Mouse (Mus musculus) liver, postnatal 0 days (tissue): ENCODE data around the gene Fosl2. TPM values are rescaled to one million over a fixed set of nuclear protein-coding genes. Genes with fewer than 3 reads are reported as not detected.

Source experiments
- ATAC-seq: fragments of 200-750 bp; cut with Nextera tagmentation; 2 replicates; pipeline ENCODE4 v1.8.0; 2017; ENCODE audit warnings: mild to moderate bottlenecking, moderate library complexity
- DNase-seq: peaks from one replicate; pipeline ENCODE4 v3.0.0-alpha.2; 2016
- H3K27ac ChIP-seq: fragments of 300-500 bp; sonication (generic); 2 replicates; pipeline ENCODE4 v1.5.1; 2014; ENCODE audit warnings: antibody characterized with exemption, moderate library complexity, mild to moderate bottlenecking, low read depth
- H3K27me3 ChIP-seq: fragments of 300-500 bp; sonication (generic); 2 replicates; pipeline ENCODE4 v1.6.1; 2014; ENCODE audit warnings: low read length, control low read depth, mixed read lengths; ENCODE audit not compliant: insufficient read depth
- H3K36me3 ChIP-seq: fragments of 300-500 bp; sonication (generic); replicated peaks from 2 replicates; pipeline ENCODE4 v1.6.1; 2014; ENCODE audit warnings: mild to moderate bottlenecking, control low read depth, low read length, moderate library complexity, mixed read lengths; ENCODE audit not compliant: insufficient read depth
- H3K4me1 ChIP-seq: fragments of 300-500 bp; sonication (generic); 2 replicates; pipeline ENCODE4 v1.6.1; 2014; ENCODE audit warnings: antibody characterized with exemption, mild to moderate bottlenecking, control low read depth; ENCODE audit not compliant: insufficient read depth
- H3K4me2 ChIP-seq: fragments of 300-500 bp; sonication (generic); 2 replicates; pipeline ENCODE4 v1.6.1; 2014; ENCODE audit warnings: low read depth, mild to moderate bottlenecking, low read length, moderate library complexity, mixed read lengths
- H3K4me3 ChIP-seq: fragments of 300-500 bp; sonication (generic); 2 replicates; pipeline ENCODE4 v1.5.1; 2014; ENCODE audit warnings: low read depth, low read length
- H3K9ac ChIP-seq: fragments of 300-500 bp; sonication (generic); replicated peaks from 2 replicates; pipeline ENCODE4 v1.6.1; 2014; ENCODE audit warnings: mild to moderate bottlenecking, moderate library complexity
- H3K9me3 ChIP-seq: fragments of 300-500 bp; sonication (generic); 2 replicates; pipeline ENCODE4 v1.6.1; 2016; ENCODE audit warnings: mild to moderate bottlenecking, control low read depth, low read length, mixed read lengths
- CTCF ChIP-seq: sonication (generic); IDR thresholded peaks from 2 replicates; pipeline ENCODE4 v1.5.1; 2016; ENCODE audit warnings: antibody characterized with exemption, low read depth
- EP300 ChIP-seq: IDR thresholded peaks from 2 replicates; pipeline ENCODE4 v1.6.1; 2016; ENCODE audit warnings: antibody characterized with exemption, low read depth, mild to moderate bottlenecking
- WGBS: fragments of 180-500 bp; shearing (Covaris S2); extraction: QIAGEN DNeasy Blood & Tissue Kit; methylation state at CpG from one replicate; pipeline ENCODE4 v1.1.7; 2014; ENCODE audit not compliant: insufficient replicate concordance; 5-methylcytosine and 5-hydroxymethylcytosine counted together
- polyA plus RNA-seq: library from polyadenylated mRNA; unstranded; fragments of >200 nt; fragmentation: Nextera tagmentation; extraction: Ambion mirVana; gene quantifications from 2 replicates; pipeline ENCODE4 v1.2.1, GENCODE M21; 2015

Gene Fosl2
- polyA plus RNA-seq, 1 experiment from 2014 or later: 0.92 TPM

GRCm38 (mm10) chr5:32148593-32148992 is 13.0 kb downstream of the Fosl2 start:
- DNase-seq (no peak), ATAC-seq (no peak)
- H3K4me2 ChIP-seq: no peak overlapping the region
- H3K9ac ChIP-seq: no peak overlapping the region
- H3K36me3 ChIP-seq: peaks cover 69% of the 10 kb centered on the region
- TF ChIP-seq CTCF (no peak), EP300 (no peak)
- H3K27me3 ChIP-seq: no peaks in the 10 kb centered on the region
- H3K4me3 ChIP-seq: no peak overlapping the region
- 64% methylated on average over 4 of the region's 4 CpGs for WGBS
- 0 out of 2 replicates have a peak, but pooled peaks cover 2% of the 10 kb centered on the region for H3K4me1 ChIP-seq
- H3K9me3 ChIP-seq: no peaks in the 10 kb centered on the region
- no peak overlapping the region for H3K27ac ChIP-seq

GRCm38 (mm10) chr5:32151244-32151643 is 15.6 kb downstream of the Fosl2 start:
- ATAC-seq (no peak), DNase-seq (no peak)
- Histone ChIP-seq H3K4me1 (no peaks in the 10 kb centered on the region), H3K27me3 (no peaks in the 10 kb centered on the region), H3K9me3 (no peaks in the 10 kb centered on the region), H3K27ac (no peak overlapping the region), H3K36me3 (peaks cover 74% of the 10 kb centered on the region), H3K4me3 (no peak overlapping the region), H3K4me2 (no peak overlapping the region), H3K9ac (no peak overlapping the region)
- no peak for TF ChIP-seq CTCF
- no peak for TF ChIP-seq EP300
- WGBS: 62% methylated on average over 4 of the region's 4 CpGs

- no peak overlapping the region for H3K4me3 ChIP-seq
- no peak overlapping the region for H3K27ac ChIP-seq
- DNase-seq (no peak), ATAC-seq (no peak)
- no peaks in the 10 kb centered on the region for H3K4me1 ChIP-seq
- H3K27me3 ChIP-seq: no peaks in the 10 kb centered on the region
- H3K36me3 ChIP-seq: peaks cover 58% of the 10 kb centered on the region
- no peak overlapping the region for H3K4me2 ChIP-seq
- no peak overlapping the region for H3K9ac ChIP-seq
- 84% methylated on average over 28 of the region's 28 CpGs for WGBS
- no peak for TF ChIP-seq CTCF
- TF ChIP-seq EP300: no peak
- no peaks in the 10 kb centered on the region for H3K9me3 ChIP-seq
Observed at GRCm38 (mm10) chr5:32152725-32153417, 17.3 kb downstream of the Fosl2 start.

- Histone ChIP-seq H3K4me3 (no peak overlapping the region), H3K9me3 (no peaks in the 10 kb centered on the region), H3K9ac (no peak overlapping the region), H3K27me3 (no peaks in the 10 kb centered on the region), H3K4me1 (no peaks in the 10 kb centered on the region), H3K36me3 (peaks cover 53% of the 10 kb centered on the region), H3K27ac (no peak overlapping the region), H3K4me2 (no peak overlapping the region)
- ATAC-seq (no peak), DNase-seq (no peak)
- 77% methylated on average over 8 of the region's 8 CpGs for WGBS
- TF ChIP-seq CTCF (no peak), EP300 (no peak)
Observed at GRCm38 (mm10) chr5:32153418-32153740, 17.8 kb downstream of the Fosl2 start.

GRCm38 (mm10) chr5:32153791-32154490 is 18.3 kb downstream of the Fosl2 start:
- Histone ChIP-seq H3K4me1 (no peaks in the 10 kb centered on the region), H3K27ac (no peak overlapping the region), H3K27me3 (no peaks in the 10 kb centered on the region), H3K9ac (no peak overlapping the region), H3K4me2 (no peak overlapping the region), H3K36me3 (peaks cover 51% of the 10 kb centered on the region), H3K4me3 (no peak overlapping the region), H3K9me3 (no peaks in the 10 kb centered on the region)
- no peak for TF ChIP-seq CTCF
- no peak for TF ChIP-seq EP300
- no peak for ATAC-seq
- WGBS: 84% methylated on average over 17 of the region's 17 CpGs
- no peak for DNase-seq

- TF ChIP-seq EP300: no peak
- TF ChIP-seq CTCF: no peak
- H3K27me3 ChIP-seq: no peaks in the 10 kb centered on the region
- H3K4me2 ChIP-seq: no peak overlapping the region
- H3K4me3 ChIP-seq: no peak overlapping the region
- ATAC-seq: no peak
- H3K9ac ChIP-seq: no peak overlapping the region
- no peaks in the 10 kb centered on the region for H3K9me3 ChIP-seq
- peaks cover 42% of the 10 kb centered on the region for H3K36me3 ChIP-seq
- WGBS: 69% methylated on average over 9 of the region's 9 CpGs
- no peak overlapping the region for H3K27ac ChIP-seq
- no peak for DNase-seq
- H3K4me1 ChIP-seq: no peaks in the 10 kb centered on the region
Observed at GRCm38 (mm10) chr5:32154931-32155688, 19.5 kb downstream of the Fosl2 start.
